Comparison of ENCODE assay signal across 23 mouse cellular contexts in the genomic region with DNA sequence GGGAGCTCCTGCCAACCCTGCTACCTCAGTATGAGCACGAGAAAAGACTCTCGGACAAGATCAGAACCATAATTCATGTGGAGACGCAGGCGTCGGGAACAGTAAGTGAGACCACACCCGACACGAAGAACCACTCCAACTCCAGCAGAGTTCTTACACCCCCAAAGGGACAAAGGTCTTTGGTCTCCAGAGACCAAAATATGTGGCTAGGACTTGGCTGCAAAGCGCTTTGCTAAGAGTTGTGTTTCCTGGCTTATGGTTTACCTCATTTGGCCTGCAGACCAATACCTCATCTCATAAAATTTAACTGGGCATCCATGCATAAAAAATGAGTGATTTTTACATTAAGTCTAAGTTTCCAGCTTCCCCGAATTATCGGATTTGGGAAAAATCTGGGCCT.
DNase-seq lines count a peak whose midpoint lies in the region; ATAC-seq lines count a peak whose summit lies in the region.
"Had no signal": no experiment of that assay in that cellular context is flagged by ENCODE, and none has a peak within 500 bp of the region (broad histone marks: within the 10 kb centered on the region; RNA-seq: fewer than 3 reads in every experiment).

No protein-coding gene starts in this region.

- H3K27ac ChIP-seq in kidney, embryonic 16.5 days (ENCODE audit: low read length), result no peak overlapping the region
- 0 out of 2 replicates have a peak overlapping the region, but pooled peaks have one; percentile 29 for H3K27ac ChIP-seq in limb, embryonic 12.5 days
- no peak overlapping the region for H3K27ac ChIP-seq in hindbrain, embryonic 11.5 days (ENCODE audit: low read depth, low read length)
- H3K27ac ChIP-seq: embryonic facial prominence, embryonic 10.5 days; forebrain, embryonic 13.5 days; gastrocnemius, adult 2 months; heart, embryonic 10.5 days; heart, embryonic 15.5 days; hindbrain, embryonic 10.5 days; hindbrain, embryonic 15.5 days had no signal

- DNase-seq in kidney, adult 18-20 months, result peak; percentile 19
- DNase-seq in kidney, adult 9 months, result peak; percentile 82
- DNase-seq in kidney, postnatal 14 days, result peak; percentile 13
- DNase-seq in hindbrain, embryonic 11.5 days (ENCODE audit: low spot score), result no peak
- DNase-seq in cerebellum, postnatal 36 days, result no peak
- DNase-seq: adrenal gland, postnatal 14 days; cerebellum, adult 18-20 months; cerebellum, adult 9-11 months; forebrain, postnatal 0 days; gastrocnemius, adult 2 months; gastrocnemius, postnatal 25 days; heart, adult 18-20 months; heart, postnatal 14 days had no signal

- no peak overlapping the region for H3K4me3 ChIP-seq in kidney, embryonic 16.5 days (ENCODE audit: low read length)
- no peak overlapping the region for H3K4me3 ChIP-seq in limb, embryonic 12.5 days (replicated peaks)
- H3K4me3 ChIP-seq in hindbrain, embryonic 11.5 days (ENCODE audit: low read depth, low read length), result no peak overlapping the region
- H3K4me3 ChIP-seq: embryonic facial prominence, embryonic 10.5 days; forebrain, embryonic 13.5 days; gastrocnemius, adult 2 months; heart, embryonic 10.5 days; heart, embryonic 15.5 days; hindbrain, embryonic 10.5 days; hindbrain, embryonic 15.5 days had no signal

- no peaks in the 10 kb centered on the region for H3K36me3 ChIP-seq in kidney, embryonic 16.5 days (ENCODE audit: insufficient read depth, low read length)
- H3K36me3 ChIP-seq in limb, embryonic 12.5 days, result no peaks in the 10 kb centered on the region
- H3K36me3 ChIP-seq in hindbrain, embryonic 11.5 days (ENCODE audit: control insufficient read depth, insufficient read depth, low read length), result no peaks in the 10 kb centered on the region
- H3K36me3 ChIP-seq: embryonic facial prominence, embryonic 10.5 days; heart, embryonic 10.5 days; heart, embryonic 15.5 days; hindbrain, embryonic 10.5 days; hindbrain, embryonic 15.5 days had no signal

- no peak overlapping the region for H3K9ac ChIP-seq in kidney, embryonic 16.5 days (replicated peaks; ENCODE audit: low read length)
- no peak overlapping the region for H3K9ac ChIP-seq in limb, embryonic 12.5 days (replicated peaks)
- H3K9ac ChIP-seq in hindbrain, embryonic 11.5 days (ENCODE audit: low read depth, low read length), result no peak overlapping the region
- H3K9ac ChIP-seq: forebrain, embryonic 13.5 days; forebrain, postnatal 0 days; heart, embryonic 15.5 days; hindbrain, embryonic 15.5 days had no signal

- H3K4me2 ChIP-seq in kidney, embryonic 16.5 days (replicated peaks; ENCODE audit: low read depth, low read length), result no peak overlapping the region
- H3K4me2 ChIP-seq in limb, embryonic 12.5 days, result no peak overlapping the region
- H3K4me2 ChIP-seq in hindbrain, embryonic 11.5 days (replicated peaks; ENCODE audit: low read depth, low read length), result no peak overlapping the region
- H3K4me2 ChIP-seq: forebrain, embryonic 13.5 days; heart, embryonic 15.5 days; hindbrain, embryonic 15.5 days had no signal

- no peak for ATAC-seq in kidney, embryonic 16.5 days (ENCODE audit: low FRiP score, low TSS enrichment)
- no peak for ATAC-seq in limb, embryonic 12.5 days (ENCODE audit: insufficient number of reproducible peaks, insufficient read depth, low FRiP score, low TSS enrichment, low read depth)
- no peak for ATAC-seq in hindbrain, embryonic 11.5 days (ENCODE audit: low FRiP score)
- ATAC-seq: activated CD4-positive, CD25-positive, alpha-beta regulatory T cell, adult 4 months; forebrain, embryonic 13.5 days; forebrain, postnatal 0 days; Patski had no signal

- H3K4me1 ChIP-seq in kidney, embryonic 16.5 days (ENCODE audit: insufficient read depth, low read length), result no peaks in the 10 kb centered on the region
- peaks cover 18% of the 10 kb centered on the region for H3K4me1 ChIP-seq in limb, embryonic 12.5 days (replicated peaks)
- H3K4me1 ChIP-seq in hindbrain, embryonic 11.5 days (replicated peaks; ENCODE audit: control insufficient read depth, insufficient read depth, low read length), result no peaks in the 10 kb centered on the region
- H3K4me1 ChIP-seq: forebrain, embryonic 13.5 days; heart, embryonic 10.5 days; heart, embryonic 15.5 days; hindbrain, embryonic 15.5 days had no signal

- no peaks in the 10 kb centered on the region for H3K9me3 ChIP-seq in kidney, embryonic 16.5 days (ENCODE audit: low read length)
- no peaks in the 10 kb centered on the region for H3K9me3 ChIP-seq in limb, embryonic 12.5 days
- no peaks in the 10 kb centered on the region for H3K9me3 ChIP-seq in hindbrain, embryonic 11.5 days (ENCODE audit: control insufficient read depth, low read length)
- H3K9me3 ChIP-seq: embryonic facial prominence, embryonic 10.5 days; forebrain, embryonic 13.5 days; heart, embryonic 10.5 days; heart, embryonic 15.5 days; hindbrain, embryonic 10.5 days; hindbrain, embryonic 15.5 days had no signal

- WGBS in kidney, embryonic 16.5 days, result 78% methylated on average over 10 of the region's 10 CpGs
- WGBS in limb, embryonic 12.5 days, result 81% methylated on average over 10 of the region's 10 CpGs
- WGBS in hindbrain, embryonic 11.5 days, result 93% methylated on average over 10 of the region's 10 CpGs

- H3K27me3 ChIP-seq in kidney, embryonic 16.5 days (ENCODE audit: insufficient read depth, low read length), result no peaks in the 10 kb centered on the region
- H3K27me3 ChIP-seq in limb, embryonic 12.5 days, result no peaks in the 10 kb centered on the region
- no peaks in the 10 kb centered on the region for H3K27me3 ChIP-seq in hindbrain, embryonic 11.5 days (ENCODE audit: control insufficient read depth, insufficient read depth, low read length)
- H3K27me3 ChIP-seq: forebrain, embryonic 13.5 days; heart, embryonic 15.5 days; hindbrain, embryonic 15.5 days had no signal

Comparison
In these comparisons a context has a peak if more than half of its experiments do, and no peak if none do; other contexts are left out.
1. DNase-seq: peak in kidney, adult 18-20 months (single experiment), kidney, adult 9 months (single experiment) and kidney, postnatal 14 days (single experiment); none in hindbrain, embryonic 11.5 days (single experiment) and cerebellum, postnatal 36 days (0 of 2).